In genomic region chr4:8238560-8239305, GRCm38 (mm10) we compare ENCODE assay signal across 8 mouse cellular contexts. TPM values are rescaled to one million over a fixed set of nuclear protein-coding genes. Genes with fewer than 3 reads are reported as not detected.
DNase-seq lines count a peak whose midpoint lies in the region; ATAC-seq and TF ChIP-seq lines count a peak whose summit lies in the region.

Car8 (minus strand) TSS chr4:8239041.

- peak; percentile 97 for ATAC-seq in forebrain, embryonic 15.5 days (replicated peaks)
- no peak for ATAC-seq in erythroid progenitor cell, adult 5-6 weeks (replicated peaks; ENCODE audit: low FRiP score, poor library complexity, severe bottlenecking)

- no peak for TF ChIP-seq CTCF in small intestine, adult 2 months (IDR thresholded peaks at IDR 0.05; ENCODE audit: extremely low read depth, insufficient read length, insufficient replicate concordance, low read depth, low read length)

- peaks cover 7% of the 10 kb centered on the region; the same call in 1 of the 2 replicates for H3K4me1 ChIP-seq in forebrain, embryonic 15.5 days
- H3K4me1 ChIP-seq in hindbrain, embryonic 10.5 days (replicated peaks): peaks cover 12% of the 10 kb centered on the region
- H3K4me1 ChIP-seq in small intestine, adult 2 months (ENCODE audit: control insufficient read depth, insufficient read depth, insufficient read length, low read length): no peaks in the 10 kb centered on the region; the same call in 1 of the 2 replicates

- intact Hi-C loops in left cerebral cortex, postnatal 10 days (cut with DNase I): loop anchor here (5.0 kb wide), 1 partner anchor 129 kb away; no protein-coding TSS in a partner anchor

- under 1% methylated on average over 49 of the region's 49 CpGs for WGBS in forebrain, embryonic 15.5 days
- 1% methylated on average over 49 of the region's 49 CpGs for WGBS in hindbrain, embryonic 10.5 days
- 1% methylated on average over 49 of the region's 49 CpGs for WGBS in small intestine, adult 2 months

- peak within 1 kb of the TSS; percentile 99 for H3K4me2 ChIP-seq in forebrain, embryonic 15.5 days (replicated peaks)

- no peaks in the 10 kb centered on the region for H3K36me3 ChIP-seq in forebrain, embryonic 15.5 days
- H3K36me3 ChIP-seq in hindbrain, embryonic 10.5 days: no peaks in the 10 kb centered on the region
- H3K36me3 ChIP-seq in small intestine, adult 2 months (ENCODE audit: control insufficient read depth, insufficient read depth, low read length): no peaks in the 10 kb centered on the region

- H3K9me3 ChIP-seq in forebrain, embryonic 15.5 days: no peaks in the 10 kb centered on the region
- no peaks in the 10 kb centered on the region for H3K9me3 ChIP-seq in hindbrain, embryonic 10.5 days

- H3K27me3 ChIP-seq in forebrain, embryonic 15.5 days: 0 out of 2 replicates have a peak, but pooled peaks cover 3% of the 10 kb centered on the region
- H3K27me3 ChIP-seq in hindbrain, embryonic 10.5 days (ENCODE audit: insufficient read depth, poor library complexity, severe bottlenecking): peaks cover 15% of the 10 kb centered on the region
- H3K27me3 ChIP-seq in small intestine, adult 2 months (ENCODE audit: control insufficient read depth, insufficient read depth, low read length): no peaks in the 10 kb centered on the region

- peak within 1 kb of the TSS; percentile 58 for H3K9ac ChIP-seq in forebrain, embryonic 15.5 days (replicated peaks)

- peak within 1 kb of the TSS; percentile 56 for H3K4me3 ChIP-seq in forebrain, embryonic 15.5 days
- H3K4me3 ChIP-seq in hindbrain, embryonic 10.5 days: peak within 1 kb of the TSS; percentile 82
- H3K4me3 ChIP-seq in small intestine, adult 2 months (ENCODE audit: low read depth, low read length): peak within 1 kb of the TSS; percentile 94

- H3K27ac ChIP-seq in forebrain, embryonic 15.5 days (replicated peaks): no peak within 1 kb of the TSS
- peak within 1 kb of the TSS; percentile 83 for H3K27ac ChIP-seq in hindbrain, embryonic 10.5 days
- no peak within 1 kb of the TSS for H3K27ac ChIP-seq in small intestine, adult 2 months (ENCODE audit: insufficient read depth, low read depth, low read length)

- DNase-seq in CD4-positive helper T cell, adult 2 months (ENCODE audit: low read depth, low spot score): peak; percentile 9
- DNase-seq in adrenal gland, adult 8-10 months: peak; percentile 25
- peak; percentile 52 for DNase-seq in hindbrain, embryonic 10.5 days (ENCODE audit: low spot score)
- DNase-seq in left cerebral cortex, postnatal 10 days (ENCODE audit: extremely low spot score in 1 of 2, low spot score in 2 of 2): peak; percentile 4 to 64
- DNase-seq in lung, postnatal 4 days: peak; percentile 43 to 50

- peak; percentile 44 for TF ChIP-seq POLR2A in small intestine, adult 2 months (IDR thresholded peaks at IDR 0.05; ENCODE audit: low read depth, low read length)

RNA-seq across cellular contexts. Expression of gene Car8, which starts in this region (rescaled TPM):
- 10 to 100 TPM in 2 of 4 experiments, 1 to 10 TPM in 2; 6.5 to 16.6 (median 9.9) TPM for total RNA-seq in adrenal gland, adult 8-10 months (2022)
- 2.9 and 3.9 TPM in 2 replicates for polyA plus RNA-seq in forebrain, embryonic 15.5 days (2015; fragmentation: Nextera tagmentation; extraction: Ambion mirVana)
- 1.6 and 1.9 TPM in 2 replicates for polyA plus RNA-seq in hindbrain, embryonic 10.5 days (2016; fragmentation: Nextera tagmentation; extraction: Ambion mirVana)
- 10 to 100 TPM; 15.1 to 18.4 TPM for total RNA-seq in left cerebral cortex, postnatal 10 days (2021)
- 0.41 and 0.57 TPM in 2 replicates for polyA plus RNA-seq in small intestine, adult 2 months (2012; rRNA removed)
- total RNA-seq in erythroid progenitor cell, adult 5-6 weeks (2015; ENCODE audit: low replicate concordance): not detected in 2 replicates
- total RNA-seq in erythroid progenitor cell, adult 5-6 weeks (2017; ENCODE audit: low replicate concordance): not detected in 2 replicates

Comparison
In these comparisons a context has a peak if more than half of its experiments do, and no peak if none do; other contexts are left out.
1. RNA of gene Car8 (total RNA-seq): 15.1 to 18.4 TPM in left cerebral cortex, postnatal 10 days and 6.5 to 16.6 TPM in adrenal gland, adult 8-10 months; not detected in erythroid progenitor cell, adult 5-6 weeks; every median in the first group is over 4 times any median in the second.
2. Peak in every context shown above with its lines, with median percentiles within 50 percentile points of each other: DNase-seq and H3K4me3 ChIP-seq.